Mouse (Mus musculus): Measurements from ENCODE around the gene Ube2g1. TPM values are rescaled to one million over a fixed set of nuclear protein-coding genes. Genes with fewer than 3 reads are reported as not detected.

The Ube2g1 gene
- polyA plus RNA-seq, 2 experiments: 7.5 to 21.7 TPM

DNA sequence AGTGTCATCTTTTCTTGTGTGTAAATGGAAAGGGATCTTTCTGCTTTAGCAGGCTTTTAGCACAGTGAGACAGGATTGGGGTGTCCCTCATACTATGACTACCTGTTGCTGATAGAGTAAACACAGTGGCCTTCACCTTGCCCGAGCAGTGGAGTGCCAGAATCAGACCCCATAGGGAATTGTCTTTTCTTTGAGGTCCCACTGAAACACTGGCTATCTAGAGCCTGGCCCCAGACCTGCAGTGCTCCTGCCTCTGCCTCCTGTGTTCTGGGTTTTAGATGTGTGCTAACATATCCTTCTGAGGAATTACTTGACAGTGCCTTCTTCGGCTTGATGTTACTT, 128.4 kb downstream of the Ube2g1 start:
- H3K4me3 ChIP-seq (ENCODE audit: insufficient read depth in 1 of 2, low read depth in 2 of 2, low read length in 2 of 2): no peak overlapping the region
- H3K27me3 ChIP-seq (ENCODE audit: control insufficient read depth, insufficient read depth, low read length): no peaks in the 10 kb centered on the region
- H3K9me3 ChIP-seq (ENCODE audit: control insufficient read depth, low read length): no peaks in the 10 kb centered on the region
- WGBS (ENCODE audit: insufficient replicate concordance): 73% methylated on average over 2 of the region's 2 CpGs
- H3K36me3 ChIP-seq (replicated peaks; ENCODE audit: control insufficient read depth, insufficient read depth, low read depth): peaks cover 48% of the 10 kb centered on the region
- no peak overlapping the region for H3K27ac ChIP-seq
- H3K9ac ChIP-seq (replicated peaks): no peak overlapping the region
- no peak overlapping the region for H3K4me2 ChIP-seq (ENCODE audit: low read depth)
- ATAC-seq (ENCODE audit: insufficient read depth): no peak
- no peaks in the 10 kb centered on the region for H3K4me1 ChIP-seq (replicated peaks; ENCODE audit: control insufficient read depth in 2 of 2, insufficient read depth in 2 of 2, low read length in 1 of 2)
- TF ChIP-seq EP300 (IDR thresholded peaks at IDR 0.05; ENCODE audit: low read depth) (no peak), CTCF (IDR thresholded peaks at IDR 0.05; ENCODE audit: low read depth) (no peak)
- DNase-seq (ENCODE audit: low read depth in 3 of 3, low spot score in 3 of 3): no peak

Small RNA genes within 50 kb of the gene (microRNA-seq; reads per million reads assigned to microRNA genes)
- gene Gm25678: not detected

Other genes starting within 250 kb of the Ube2g1 start
- not detected in 2 replicates for gene Tekt1, start 244.8 kb upstream of the Ube2g1 start, polyA plus RNA-seq (2012; rRNA removed)
- gene Tekt1, start 244.8 kb upstream of the Ube2g1 start, polyA plus RNA-seq (2014; fragmentation: Nextera tagmentation; extraction: Ambion mirVana): not detected in 2 replicates
- gene Smtnl2, start 195.6 kb upstream of the Ube2g1 start, polyA plus RNA-seq (2012; rRNA removed): 1.1 and 1.3 TPM in 2 replicates
- gene Smtnl2, start 195.6 kb upstream of the Ube2g1 start, polyA plus RNA-seq (2014; fragmentation: Nextera tagmentation; extraction: Ambion mirVana): 0.85 and 0.86 TPM in 2 replicates
- gene Ggt6, start 171.8 kb upstream of the Ube2g1 start, polyA plus RNA-seq (2012; rRNA removed): 0.10 and 0.18 TPM in 2 replicates
- gene Ggt6, start 171.8 kb upstream of the Ube2g1 start, polyA plus RNA-seq (2014; fragmentation: Nextera tagmentation; extraction: Ambion mirVana): 0.25 and 0.38 TPM in 2 replicates
- 31.0 and 56.3 TPM in 2 replicates for gene Mybbp1a, start 165.9 kb upstream of the Ube2g1 start, polyA plus RNA-seq (2012; rRNA removed)
- gene Mybbp1a, start 165.9 kb upstream of the Ube2g1 start, polyA plus RNA-seq (2014; fragmentation: Nextera tagmentation; extraction: Ambion mirVana): 65.5 and 72.6 TPM in 2 replicates
- gene Spns2, start 117.4 kb upstream of the Ube2g1 start, polyA plus RNA-seq (2012; rRNA removed): 8.6 and 12.9 TPM in 2 replicates
- gene Spns2, start 117.4 kb upstream of the Ube2g1 start, polyA plus RNA-seq (2014; fragmentation: Nextera tagmentation; extraction: Ambion mirVana): 3.8 and 6.3 TPM in 2 replicates
- 1.3 and 1.7 TPM in 2 replicates for gene Spns3, start 56.8 kb upstream of the Ube2g1 start, polyA plus RNA-seq (2012; rRNA removed)
- 1.3 TPM in 2 replicates for gene Spns3, start 56.8 kb upstream of the Ube2g1 start, polyA plus RNA-seq (2014; fragmentation: Nextera tagmentation; extraction: Ambion mirVana)
- 9.4 and 10.5 TPM in 2 replicates for gene Ankfy1, start 82.7 kb downstream of the Ube2g1 start, polyA plus RNA-seq (2012; rRNA removed)
- 11.9 and 14.6 TPM in 2 replicates for gene Ankfy1, start 82.7 kb downstream of the Ube2g1 start, polyA plus RNA-seq (2014; fragmentation: Nextera tagmentation; extraction: Ambion mirVana)
- 1.7 and 2.0 TPM in 2 replicates for gene Cyb5d2, start 188.9 kb downstream of the Ube2g1 start, polyA plus RNA-seq (2012; rRNA removed)
- gene Cyb5d2, start 188.9 kb downstream of the Ube2g1 start, polyA plus RNA-seq (2014; fragmentation: Nextera tagmentation; extraction: Ambion mirVana): 1.7 and 2.8 TPM in 2 replicates
- 5.1 TPM in 2 replicates for gene Zzef1, start 188.9 kb downstream of the Ube2g1 start, polyA plus RNA-seq (2012; rRNA removed)
- 4.4 and 4.9 TPM in 2 replicates for gene Zzef1, start 188.9 kb downstream of the Ube2g1 start, polyA plus RNA-seq (2014; fragmentation: Nextera tagmentation; extraction: Ambion mirVana)

Data from liver, embryonic 14.5 days (tissue).